Mouse (Mus musculus): ENCODE results near the gene Asdurf. TPM values are rescaled to one million over a fixed set of nuclear protein-coding genes. Genes with fewer than 3 reads are reported as not detected.
"Not testable (repeated sequence)": the region's sequence is repeated elsewhere in the genome, so short reads cannot be mapped to it uniquely, and the experiment has no call there.

The Asdurf gene
- total RNA-seq (2021) = not detected
- long read RNA-seq, partial matches to known transcripts = 0 of 2 reads
- long read RNA-seq, other reads (novel, unspliced or antisense) = 0 of 2 reads

DNA sequence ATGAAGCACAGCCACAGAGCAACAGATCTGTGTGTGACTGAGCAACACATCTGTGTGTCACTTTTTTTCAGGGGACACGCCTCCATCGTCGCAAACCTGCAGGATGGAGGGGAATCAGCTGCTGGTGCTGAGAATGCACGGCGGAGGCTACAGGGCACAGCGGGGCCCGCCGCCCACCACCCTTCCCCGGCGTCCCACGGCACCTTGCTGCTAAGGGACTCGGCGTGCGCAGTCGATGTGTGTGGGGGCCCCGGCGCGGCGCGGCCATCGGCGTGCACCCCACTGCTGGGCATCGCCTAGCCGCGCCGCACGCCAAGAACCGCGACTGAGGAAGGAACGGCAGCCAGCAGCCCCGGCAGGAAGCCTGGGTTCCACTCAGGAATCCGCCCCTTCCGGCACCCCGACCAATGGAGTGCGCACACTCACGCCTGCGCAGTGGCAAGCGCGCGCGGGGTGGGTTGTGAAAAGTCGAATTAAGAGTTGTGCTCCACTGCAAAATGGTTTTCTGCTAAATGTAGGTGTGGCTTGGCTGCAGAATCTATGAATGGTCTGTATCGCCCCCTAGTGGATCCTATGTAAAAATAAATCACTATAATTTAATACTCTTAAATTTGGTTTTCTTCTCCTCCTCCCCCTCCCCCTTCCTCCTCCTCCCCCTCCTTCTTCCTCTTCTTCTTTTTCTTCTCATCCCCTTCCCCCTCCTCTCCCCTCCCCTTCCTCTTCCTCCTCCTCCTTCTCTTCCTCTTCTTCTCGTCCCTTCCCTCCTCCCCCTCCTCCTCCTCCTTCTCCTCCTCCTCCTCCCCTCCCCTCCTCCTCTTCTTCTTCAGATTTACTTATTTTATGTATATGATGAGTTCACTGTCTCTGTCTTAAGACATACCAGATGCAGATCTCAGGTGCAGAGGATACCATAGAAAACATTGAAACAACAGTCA lies at the start of gene Asdurf, which contains the start of the genes Gm28551 and Asnsd1:
Gene Asdurf (minus strand): TSS at position 293 of the 935 bp plus-strand sequence.
Gene Gm28551 (minus strand): TSS at position 341 of the 935 bp plus-strand sequence.
Gene Asnsd1 (minus strand): TSS at position 426 of the 935 bp plus-strand sequence.
- peak; percentile 98 to 99 for DNase-seq (ENCODE audit: low spot score in 2 of 2)

DNA sequence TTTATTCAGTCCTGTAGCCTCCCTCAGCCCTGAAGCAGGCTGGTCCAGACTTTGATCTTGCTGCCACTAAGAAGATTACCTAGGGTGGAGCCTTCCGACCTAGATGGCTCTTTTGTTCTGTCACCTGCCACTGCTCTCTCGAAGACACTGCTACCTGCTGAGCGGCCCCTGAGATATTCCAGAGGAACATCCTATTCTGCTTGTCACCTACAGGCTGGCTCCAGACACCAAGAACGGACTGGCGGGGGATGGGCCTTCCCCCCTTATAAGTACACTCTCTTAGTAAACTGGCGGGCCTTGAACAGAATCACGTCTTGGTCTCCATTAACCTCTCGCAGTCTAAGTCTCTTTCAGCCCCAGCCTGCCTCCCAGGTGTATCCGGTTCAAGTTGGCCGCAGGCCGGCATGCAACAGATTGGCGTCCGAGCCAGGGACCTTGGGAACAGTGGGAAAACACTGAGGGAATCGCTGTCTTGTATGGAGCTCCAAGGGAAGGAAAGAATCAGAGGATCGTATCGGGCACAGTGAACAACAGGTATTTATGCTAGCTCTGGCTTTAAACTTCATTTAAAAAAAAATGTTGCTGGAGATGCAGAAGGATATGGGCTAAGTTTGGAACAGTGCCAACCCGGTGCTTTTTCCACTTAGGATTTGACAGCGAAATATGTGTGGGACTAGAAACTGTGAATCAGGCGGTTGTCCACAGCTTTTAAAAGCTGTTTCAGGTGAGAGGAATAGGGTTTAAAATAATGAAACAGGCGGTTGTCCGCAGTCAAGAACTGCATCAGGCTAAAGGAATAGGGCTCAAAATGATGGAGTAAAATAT lies 41.7 kb upstream of the Asdurf start:
- peak in 1 of 2 experiments; percentile 4 for DNase-seq (ENCODE audit: low spot score in 2 of 2)

DNA sequence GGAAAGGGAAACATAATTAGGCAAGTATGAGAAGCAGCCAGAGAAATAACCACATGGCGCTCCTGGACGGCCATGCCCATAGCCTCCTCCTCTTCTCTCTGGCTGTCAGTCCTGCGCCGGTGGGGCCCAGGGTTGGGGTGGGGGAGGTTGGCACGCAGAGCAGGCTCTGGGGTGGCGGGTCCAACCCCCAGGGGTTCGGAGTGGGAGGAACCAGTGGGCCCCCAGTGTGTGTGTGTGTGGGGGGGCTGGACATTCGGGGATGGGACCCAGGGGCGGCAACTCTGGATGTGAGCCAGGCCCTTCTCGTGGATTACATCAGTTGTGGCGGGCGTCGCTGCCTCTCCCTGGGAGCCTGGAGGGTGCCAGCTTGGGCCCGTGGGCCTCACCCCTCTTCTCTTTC lies 36.3 kb upstream of the Asdurf start:
- DNase-seq (ENCODE audit: low spot score in 2 of 2) = no peak

DNA sequence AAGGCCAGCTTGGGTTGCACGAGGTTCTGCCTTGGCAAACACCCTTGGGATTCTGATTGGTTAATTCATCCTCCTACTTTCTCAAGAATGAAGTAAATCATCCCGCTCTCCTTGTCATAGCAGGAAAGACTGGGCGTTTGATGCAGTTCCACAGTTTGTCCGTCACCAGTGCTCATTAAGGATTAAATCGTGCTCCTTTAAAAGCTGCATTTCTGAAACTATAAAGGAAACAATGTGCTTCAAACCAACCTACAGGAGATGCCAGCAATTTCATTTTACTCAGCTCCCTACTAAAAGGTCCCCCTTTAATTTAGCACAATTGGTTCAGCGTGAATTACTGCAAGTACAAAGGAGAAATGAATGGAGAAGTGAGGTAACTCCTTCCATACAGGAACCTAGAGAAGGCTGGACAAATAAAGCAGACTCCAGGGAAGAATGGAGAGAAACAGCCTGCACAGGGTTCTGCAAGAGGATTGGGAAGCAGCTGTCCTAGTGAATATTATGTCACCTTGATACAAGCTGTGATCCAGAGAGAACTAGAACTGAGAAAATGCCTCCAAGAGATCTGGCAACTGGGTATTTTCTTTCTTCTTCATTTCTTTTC lies 31.8 kb upstream of the Asdurf start:
- no peak for DNase-seq (ENCODE audit: low spot score in 2 of 2)

DNA sequence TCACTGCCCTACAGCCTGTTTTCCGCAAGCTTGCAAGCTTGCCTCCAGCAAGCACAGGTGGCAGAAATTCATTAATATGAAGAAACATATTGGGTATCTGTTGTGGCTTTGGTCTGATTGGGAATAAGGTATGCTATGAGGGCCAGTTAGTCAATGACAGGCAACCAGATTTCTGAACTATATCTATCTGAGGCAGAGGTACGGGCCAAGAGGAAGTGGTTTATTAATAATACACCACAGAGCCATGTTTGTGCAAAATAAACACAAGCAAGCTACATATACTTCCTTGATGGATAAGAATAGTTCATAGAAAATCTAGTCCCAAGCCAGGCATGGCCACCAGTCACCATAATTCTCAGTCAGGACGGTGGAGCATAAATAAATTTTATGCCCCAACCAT lies 25.3 kb upstream of the Asdurf start:
- no peak for DNase-seq (ENCODE audit: low spot score in 2 of 2)

DNA sequence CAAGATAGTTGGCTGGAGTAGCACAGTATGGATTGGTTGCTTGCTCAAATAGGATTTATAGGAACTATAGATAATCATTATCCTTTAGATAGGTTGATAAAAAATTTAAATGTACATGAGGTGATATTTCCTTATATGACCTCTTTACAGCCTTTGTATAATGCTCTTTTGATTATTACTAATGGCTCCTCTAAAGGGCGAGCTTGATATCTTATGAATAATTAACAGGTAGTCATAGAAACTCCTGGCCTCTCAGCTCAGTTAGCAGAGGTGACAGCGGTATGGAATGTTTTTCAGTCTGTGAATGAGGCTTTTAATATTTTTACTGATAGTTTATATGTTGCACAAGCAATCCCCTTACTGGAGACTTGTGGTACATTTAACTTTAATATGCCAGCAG lies 23.5 kb upstream of the Asdurf start:
- DNase-seq (ENCODE audit: low spot score in 2 of 2) = not testable (repeated sequence)

DNA sequence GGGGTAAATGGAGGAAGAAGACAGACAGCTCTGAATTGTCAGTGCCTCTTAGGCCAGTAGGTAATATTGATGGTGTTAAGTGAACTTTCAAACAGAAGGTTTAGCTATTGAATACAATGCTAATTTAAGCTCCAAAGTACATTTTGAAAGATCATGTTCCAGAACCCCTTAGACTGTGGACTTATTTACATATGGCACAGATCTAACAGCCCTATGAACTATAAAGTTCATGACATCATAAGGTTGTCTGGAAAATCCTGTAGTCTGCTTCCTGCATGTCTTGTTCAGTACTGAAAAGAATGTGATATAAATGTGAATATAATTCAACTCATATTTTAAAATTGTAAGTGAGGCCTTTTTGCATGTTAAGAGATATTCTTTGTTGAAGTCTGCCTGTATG lies 6.6 kb upstream of the Asdurf start:
- DNase-seq (ENCODE audit: low spot score in 2 of 2) = no peak

DNA sequence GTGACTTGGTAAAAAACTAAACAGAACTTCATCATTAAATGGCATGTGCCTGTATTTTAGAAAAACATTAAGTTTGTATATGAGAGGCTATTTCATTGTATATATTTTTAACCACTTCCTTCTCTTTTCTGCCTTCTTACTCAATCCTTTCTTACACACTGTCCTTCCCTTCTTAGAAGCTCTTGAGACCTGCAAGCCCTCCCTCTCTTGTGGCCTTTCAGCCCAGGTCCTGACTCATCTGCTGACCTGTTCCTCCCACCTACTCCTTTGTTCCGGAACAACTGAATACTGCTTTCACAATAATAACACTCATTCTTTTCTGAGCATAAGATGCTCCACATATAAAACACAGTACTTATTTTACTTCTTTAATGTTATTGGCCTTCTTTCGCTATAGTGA lies 11.3 kb downstream of the Asdurf start:
- no peak for DNase-seq (ENCODE audit: low spot score in 2 of 2)

DNA sequence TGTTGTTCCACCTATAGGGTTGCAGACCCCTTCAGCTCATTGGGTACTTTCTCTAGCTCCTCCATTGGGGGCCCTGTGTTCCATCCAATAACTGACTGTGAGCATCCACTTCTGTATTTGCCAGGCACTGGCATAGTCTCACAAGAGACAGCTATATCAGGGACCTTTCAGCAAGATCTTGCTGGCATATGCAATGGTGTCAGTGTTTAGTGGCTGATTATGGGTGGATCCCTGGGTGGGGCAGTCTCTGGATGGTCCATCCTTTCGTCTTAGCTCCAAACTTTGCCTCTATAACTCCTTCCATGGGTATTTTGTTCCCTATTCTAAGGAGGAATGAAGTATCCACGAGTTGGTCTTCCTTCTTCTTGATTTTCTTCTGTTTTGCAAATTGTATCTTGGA lies 15.0 kb downstream of the Asdurf start:
- not testable (repeated sequence) for DNase-seq (ENCODE audit: low spot score in 2 of 2)

DNA sequence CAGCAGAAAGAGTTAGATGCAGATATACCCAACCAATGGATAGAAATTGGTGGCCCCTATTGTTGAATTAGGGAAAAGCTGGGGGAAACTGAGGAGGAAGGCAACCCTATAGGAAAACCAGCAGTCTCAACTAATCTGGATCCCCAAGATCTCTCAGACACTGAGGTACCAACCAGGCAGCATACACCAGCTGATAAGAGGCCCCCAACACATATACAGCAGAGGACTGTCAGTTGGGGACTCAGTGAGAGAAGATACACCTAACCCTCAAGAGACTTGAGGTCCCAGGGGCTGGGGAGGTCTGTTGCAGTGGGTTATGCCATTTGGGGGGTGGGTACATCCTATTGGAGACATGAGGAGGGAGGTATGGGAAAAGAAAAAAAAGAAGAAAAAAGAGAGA lies 17.0 kb downstream of the Asdurf start:
- no peak for DNase-seq (ENCODE audit: low spot score in 2 of 2)

DNA sequence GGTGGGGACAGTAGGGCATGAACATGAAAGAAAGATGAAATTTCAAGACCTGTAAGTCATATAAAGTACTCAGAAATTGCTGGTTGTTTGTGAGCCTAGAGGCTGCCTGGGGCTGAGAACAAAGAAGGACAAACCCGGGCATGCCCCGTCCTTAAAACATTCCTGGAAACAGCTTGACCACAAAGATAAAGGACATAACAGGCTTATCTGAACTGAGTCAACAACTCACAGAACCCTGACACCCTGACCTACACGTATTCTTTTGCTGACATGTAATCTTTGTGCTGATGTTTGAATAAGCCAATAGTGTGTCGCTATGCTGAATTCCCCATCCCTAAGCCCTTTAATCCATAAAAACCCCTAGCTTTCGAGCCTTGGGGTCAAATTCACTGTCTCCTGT lies 18.9 kb downstream of the Asdurf start:
- DNase-seq (ENCODE audit: low spot score in 2 of 2) = not testable (repeated sequence)

DNA sequence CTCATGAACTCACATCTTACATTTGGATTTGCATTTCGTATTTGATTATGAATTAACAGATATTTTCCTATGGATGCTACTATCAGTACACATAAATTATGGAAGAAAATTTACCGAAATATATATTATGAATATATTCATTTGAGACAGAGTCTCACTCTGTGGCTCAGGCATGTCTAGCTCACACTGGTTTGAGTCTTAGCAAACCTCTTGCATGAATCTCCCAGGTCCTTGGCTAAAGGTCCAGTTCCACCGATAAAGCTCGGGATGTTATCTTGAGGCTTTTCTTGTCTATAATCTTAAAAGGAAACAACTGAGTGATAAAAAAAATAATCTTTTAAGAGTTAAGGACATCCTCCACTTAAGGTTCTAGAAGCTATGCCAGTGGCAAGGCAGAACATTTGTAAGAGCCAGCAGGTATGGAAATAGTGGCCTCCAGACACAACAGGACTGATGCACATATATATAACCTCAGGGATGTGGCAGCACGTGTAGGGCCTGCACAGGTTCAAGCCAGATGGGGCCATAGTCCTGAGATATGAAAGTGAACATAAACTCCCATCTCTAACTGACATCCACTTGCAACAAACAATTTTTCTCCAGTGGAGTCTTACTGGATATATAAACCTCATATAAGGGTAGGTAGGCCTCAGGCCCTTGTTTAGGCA lies 27.5 kb downstream of the Asdurf start:
- DNase-seq (ENCODE audit: low spot score in 2 of 2) = no peak

DNA sequence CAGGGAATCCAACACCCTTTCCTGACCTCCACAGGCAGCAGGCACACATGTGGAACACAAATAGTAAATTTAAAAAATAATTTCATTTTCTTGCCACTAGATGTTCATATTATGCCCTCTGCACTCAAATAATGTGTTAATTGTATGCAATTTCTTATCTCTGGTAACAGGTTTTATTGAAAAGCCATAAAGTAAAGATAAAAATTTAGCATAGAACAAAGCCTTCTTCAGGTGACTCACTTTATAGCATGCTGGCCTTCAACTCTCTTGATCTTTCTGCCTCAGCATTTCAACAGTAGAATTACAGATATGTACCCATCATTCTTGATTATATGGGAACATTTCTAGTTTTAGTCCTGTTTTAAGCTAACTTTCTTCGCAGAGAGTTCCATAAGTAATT lies 28.1 kb downstream of the Asdurf start:
- no peak for DNase-seq (ENCODE audit: low spot score in 2 of 2)

DNA sequence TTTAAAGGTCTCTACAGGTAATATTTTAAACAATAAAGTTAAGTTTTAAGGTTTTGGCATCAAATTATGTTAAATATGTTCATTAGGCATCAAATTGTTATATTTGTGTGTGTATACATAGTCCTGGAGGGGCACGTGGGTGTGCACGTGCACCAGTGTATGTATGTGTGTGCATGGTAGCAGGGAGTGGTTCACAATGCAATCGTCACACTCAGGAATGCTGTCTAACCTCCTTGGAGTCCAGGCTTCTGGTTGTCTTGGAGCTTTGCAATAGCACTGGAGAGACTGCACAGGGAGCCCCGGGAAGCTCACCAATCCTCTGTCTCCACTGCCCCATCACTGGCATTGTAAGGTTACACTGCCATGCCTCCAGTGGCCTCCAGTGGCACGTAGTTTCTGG lies 29.2 kb downstream of the Asdurf start:
- no peak for DNase-seq (ENCODE audit: low spot score in 2 of 2)

DNA sequence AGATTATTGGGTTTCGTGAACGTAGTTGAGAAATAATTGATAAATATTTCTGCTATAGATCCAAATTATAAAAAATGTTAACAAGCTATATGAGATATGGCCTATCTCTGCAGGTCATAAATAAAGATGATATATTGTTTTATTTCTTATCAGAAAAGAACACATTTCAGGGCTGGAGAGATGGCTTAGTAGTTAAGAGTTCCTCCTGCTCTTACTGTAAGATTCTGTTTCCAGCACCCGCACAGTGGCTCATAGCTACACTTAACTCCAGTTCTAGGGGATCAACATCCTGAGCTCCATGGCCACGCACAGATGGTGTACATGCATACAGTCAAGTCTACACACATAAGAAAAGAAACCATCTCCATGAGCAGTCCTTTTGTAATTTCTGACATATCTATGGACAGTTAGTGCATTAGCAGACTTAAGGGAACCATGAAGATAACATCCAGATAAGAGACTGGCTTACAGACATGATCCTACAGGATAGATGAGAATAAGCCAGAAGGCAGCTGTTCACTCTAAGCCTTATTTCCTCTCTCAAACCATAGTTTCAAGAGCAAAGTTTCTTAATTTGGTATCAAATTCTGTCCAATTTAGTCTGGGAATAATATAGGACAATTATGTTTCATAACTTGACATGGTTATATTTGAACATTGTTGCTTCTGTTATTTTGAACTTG lies 30.6 kb downstream of the Asdurf start:
- no peak for DNase-seq (ENCODE audit: low spot score in 2 of 2)

DNA sequence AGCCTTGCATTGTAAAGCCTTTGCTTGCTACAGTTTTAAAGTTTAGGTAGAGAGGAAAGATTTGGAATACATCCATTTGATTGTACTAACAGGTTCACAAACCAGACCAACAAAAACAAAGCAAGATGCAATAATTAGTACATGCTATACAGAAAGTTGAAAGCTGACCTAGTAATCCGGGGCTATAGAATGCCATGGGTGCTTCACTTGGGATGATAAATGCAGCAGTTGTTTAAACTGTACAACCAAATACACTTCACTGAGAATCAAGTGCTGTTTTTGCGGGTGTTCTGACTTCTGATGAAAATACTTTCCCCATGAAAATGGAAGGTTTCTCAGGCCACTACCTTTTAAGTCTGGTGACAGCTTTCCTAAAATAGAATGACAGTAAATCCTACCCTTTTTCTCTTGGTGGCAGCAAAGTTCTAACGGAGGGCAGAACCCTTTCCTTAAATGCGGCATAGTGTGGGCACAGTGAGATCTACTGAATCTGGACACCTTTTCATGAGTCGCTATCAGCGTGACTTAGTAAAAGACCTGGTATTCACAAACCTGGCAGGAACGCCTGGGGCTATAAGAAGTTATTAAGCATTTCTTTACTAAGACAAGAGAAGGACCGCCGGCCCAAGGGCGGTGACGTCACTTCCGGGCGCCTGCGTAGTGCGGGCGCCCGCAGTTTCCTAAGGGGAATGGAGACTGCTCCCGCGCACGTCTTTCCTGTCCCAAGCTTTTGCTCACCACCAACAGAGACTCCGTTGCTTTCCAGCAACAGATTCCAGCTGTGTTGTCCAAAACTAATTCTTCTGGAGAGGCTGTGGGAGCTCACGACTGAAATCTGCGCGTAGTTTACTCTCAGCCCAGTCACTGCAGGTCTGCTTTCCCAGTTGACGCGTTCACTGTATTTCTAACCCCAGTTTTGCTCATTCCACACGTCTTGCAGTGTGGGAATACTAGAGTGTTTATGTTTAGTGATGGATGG lies 39.1 kb downstream of the Asdurf start, which contains the start of gene Osgepl1:
Gene Osgepl1 (plus strand): TSS at position 636 of the 979 bp plus-strand sequence.
- DNase-seq (ENCODE audit: low spot score in 2 of 2) = peak; percentile 79 to 85

DNA sequence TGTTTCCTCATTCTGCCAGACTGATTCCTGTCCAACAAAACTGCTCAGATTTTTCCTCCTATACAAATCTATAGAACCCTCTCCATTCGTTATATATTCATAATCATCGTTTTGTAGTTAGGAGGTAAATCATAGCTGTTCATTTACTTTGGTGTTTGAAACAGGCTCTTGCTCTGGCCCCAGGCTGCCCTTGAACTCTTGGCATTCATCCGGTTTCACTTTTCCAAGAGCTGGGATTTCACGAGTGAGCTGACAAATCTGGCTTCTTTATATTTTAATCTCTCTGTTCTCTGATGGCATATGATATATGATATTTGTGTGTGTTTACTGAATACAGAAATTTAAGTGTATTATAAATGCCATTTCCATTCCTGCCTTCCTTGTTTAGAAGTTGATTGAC lies 51.9 kb downstream of the Asdurf start:
- DNase-seq (ENCODE audit: low spot score in 2 of 2) = no peak
